Mouse (Mus musculus) adipose tissue, adult 10 weeks (tissue): ENCODE results near the gene Ear1. TPM values are rescaled to one million over a fixed set of nuclear protein-coding genes. Genes with fewer than 3 reads are reported as not detected.

Experiments
- polyA plus RNA-seq: library from polyadenylated mRNA; stranded (reverse); fragments of 350-450 nt; fragmentation: Illumina TruSeq; extraction: RNeasy Lipid Tissue Mini Kit (QIAGEN cat#74804); gene quantifications from one replicate; pipeline ENCODE4 v1.2.3, GENCODE M21; 2014; ENCODE audit warnings: low read depth, low replicate concordance

Gene Ear1
- 0.79 TPM for polyA plus RNA-seq

DNA sequence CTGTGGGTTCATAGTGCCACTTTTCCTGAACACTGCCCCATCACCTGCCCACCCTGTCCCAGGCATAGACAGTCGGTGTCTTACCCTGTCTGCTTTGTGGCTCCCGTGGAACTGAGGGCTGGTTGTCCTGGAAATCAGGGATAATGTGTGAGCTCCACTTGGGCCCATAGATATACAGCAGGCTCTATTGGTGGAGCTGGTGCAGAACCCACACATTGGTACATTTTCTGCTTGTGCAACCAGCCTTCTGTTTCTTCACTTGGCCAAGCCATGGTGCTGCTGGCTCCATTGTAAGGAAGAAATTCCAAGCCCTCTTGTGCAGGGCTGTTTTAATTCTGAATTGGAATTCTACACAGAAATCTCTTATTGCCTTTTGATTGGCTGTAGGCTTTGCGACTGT, at the start of gene Ear1:
Gene Ear1 (minus strand): TSS at position 101 of the 400 bp plus-strand sequence.

DNA sequence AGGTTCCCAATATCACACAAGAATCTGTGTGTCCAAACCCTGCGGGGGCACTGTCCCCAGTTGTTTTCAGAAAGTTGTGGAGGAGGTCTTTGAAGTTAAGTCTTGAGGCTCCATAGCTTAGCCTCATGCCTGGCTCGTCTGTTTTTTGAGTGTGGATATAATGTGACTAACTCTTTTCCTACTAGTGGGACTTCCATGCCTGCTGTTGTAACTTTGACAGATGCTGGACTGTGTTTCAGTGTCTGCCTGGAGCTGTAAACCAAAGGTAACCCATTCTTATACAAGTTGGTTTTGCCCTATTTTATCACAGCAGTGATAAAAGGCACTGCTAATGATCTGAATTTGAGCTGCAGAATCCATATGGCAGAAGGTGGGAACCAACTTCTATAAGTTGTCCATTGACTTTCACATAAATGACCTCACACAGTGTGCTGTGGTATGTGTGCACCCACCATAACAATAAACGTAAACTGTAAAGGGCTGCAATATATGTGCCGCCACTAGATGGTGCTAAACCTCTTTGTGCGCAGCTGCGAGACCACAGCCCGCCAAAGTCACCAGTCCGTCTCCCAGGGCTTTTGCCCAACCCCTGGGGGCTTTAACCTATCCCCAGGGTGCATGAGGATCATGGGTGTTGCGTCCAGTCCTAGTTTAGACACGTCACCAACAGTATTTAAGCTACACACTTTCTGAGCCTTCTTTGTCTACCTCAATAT, 49.5 kb upstream of the Ear1 start, which contains the start of gene Gm8113:
Gene Gm8113 (plus strand): TSS at position 703 of the 716 bp plus-strand sequence.

DNA sequence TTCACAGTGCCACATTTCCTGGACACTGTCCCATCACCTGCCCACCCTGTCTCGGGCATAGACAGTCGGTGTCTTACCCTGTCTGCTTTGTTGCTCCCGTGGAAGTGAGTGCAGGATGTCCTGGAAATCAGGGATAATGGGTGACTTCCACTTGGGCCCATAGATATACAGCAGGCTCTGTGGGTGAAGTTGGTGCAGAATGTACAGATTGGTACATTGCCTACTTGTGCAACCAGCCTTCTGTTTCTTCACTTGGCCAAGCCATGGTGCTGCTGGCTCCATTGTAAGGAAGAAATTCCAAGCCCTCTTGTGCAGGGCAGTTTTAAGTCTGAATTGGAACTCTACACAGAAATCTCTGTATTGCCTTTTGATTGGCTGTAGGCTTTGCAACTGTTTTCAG, 48.1 kb upstream of the Ear1 start, which contains the start of gene Ear10:
Gene Ear10 (minus strand): TSS at position 101 of the 400 bp plus-strand sequence.

DNA sequence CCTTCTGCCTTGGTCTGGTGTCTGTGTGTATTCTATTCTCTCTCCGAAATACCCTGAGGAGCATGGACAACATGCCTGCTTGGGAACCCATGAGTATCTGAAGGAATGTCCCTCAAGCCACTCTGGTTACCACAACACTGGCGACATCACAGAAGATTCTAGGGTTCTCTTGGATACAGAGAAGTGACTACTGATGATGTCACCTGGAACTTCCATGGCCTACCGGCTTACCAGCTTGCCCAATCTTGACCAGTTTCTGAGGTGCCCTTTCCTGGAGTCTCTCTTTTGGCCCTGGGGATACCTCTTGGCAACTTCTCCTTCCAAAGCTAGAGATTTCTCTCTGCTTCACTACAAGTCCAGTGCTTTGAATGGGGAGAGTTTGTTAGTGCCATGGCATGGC, 90.7 kb downstream of the Ear1 start, which contains the start of gene Gm8180:
Gene Gm8180 (minus strand): TSS at position 101 of the 400 bp plus-strand sequence.

Other genes starting within 250 kb of the Ear1 start
- gene Gm8165, start 198.3 kb downstream of the Ear1 start, polyA plus RNA-seq, result not detected
- gene Gm7324, start 177.7 kb downstream of the Ear1 start, polyA plus RNA-seq, result 1.3 TPM
- not detected for gene Gm16506, start 148.0 kb downstream of the Ear1 start, polyA plus RNA-seq
- gene Gm6526, start 127.7 kb downstream of the Ear1 start, polyA plus RNA-seq, result not detected
- gene Gm8180, start 90.8 kb downstream of the Ear1 start, polyA plus RNA-seq, result not detected
- gene Ear10, start 48.0 kb upstream of the Ear1 start, polyA plus RNA-seq, result not detected
- 2.6 TPM for gene Gm8113, start 49.9 kb upstream of the Ear1 start, polyA plus RNA-seq
- not detected for gene Ang5, start 81.6 kb upstream of the Ear1 start, polyA plus RNA-seq
- not detected for gene Ang6, start 126.8 kb upstream of the Ear1 start, polyA plus RNA-seq
- gene Ear2, start 227.1 kb upstream of the Ear1 start, polyA plus RNA-seq, result 36.8 TPM
- not detected for gene Gm3327, start 248.3 kb upstream of the Ear1 start, polyA plus RNA-seq